Mouse (Mus musculus): ENCODE measurements around the gene Ccdc70. TPM values are rescaled to one million over a fixed set of nuclear protein-coding genes. Genes with fewer than 3 reads are reported as not detected.

The Ccdc70 gene
- polyA plus RNA-seq, 1 experiment from 2014 or later, result not detected

DNA sequence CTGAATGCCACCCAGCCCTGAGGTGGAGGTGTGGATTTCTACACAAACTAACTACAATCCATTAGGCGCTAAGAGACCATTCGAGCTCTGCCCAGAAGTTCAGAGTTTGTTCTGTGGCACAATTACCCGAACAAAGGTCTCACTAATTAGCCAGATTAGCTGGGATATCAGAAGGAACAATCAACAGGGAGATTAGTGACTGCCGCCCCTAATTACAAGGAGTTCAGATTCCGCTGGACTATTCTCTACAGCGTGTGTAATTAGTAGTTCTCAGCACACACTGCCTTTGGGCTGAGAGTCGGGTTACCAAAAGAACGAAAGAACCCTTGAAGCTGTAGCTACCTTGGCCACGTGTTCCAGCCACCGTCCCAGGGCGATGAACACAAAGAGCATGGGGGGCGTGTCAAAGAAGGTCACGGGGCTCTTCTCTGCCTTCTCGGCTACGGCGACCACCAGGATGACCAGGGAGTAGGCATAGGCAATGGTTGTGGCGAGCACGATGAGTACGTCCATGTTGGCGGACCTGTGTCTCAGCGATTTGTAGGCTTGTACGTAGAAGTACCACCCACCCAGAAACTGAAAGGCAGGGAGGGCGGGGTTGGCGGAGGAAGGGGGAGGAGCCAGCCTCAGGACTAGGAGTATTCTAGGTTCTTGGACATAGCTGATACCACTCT is 43.6 kb downstream of the Ccdc70 start:
- WGBS, result 83% methylated on average over 24 of the region's 24 CpGs
- 0 out of 2 replicates have a peak, but pooled peaks have one; percentile 44 for ATAC-seq (ENCODE audit: insufficient number of reproducible peaks, insufficient read depth, low FRiP score, low read depth)
- no peak overlapping the region for H3K4me2 ChIP-seq (replicated peaks; ENCODE audit: low read depth, low read length)
- no peaks in the 10 kb centered on the region for H3K36me3 ChIP-seq (ENCODE audit: control insufficient read depth, insufficient read depth, low read length)
- H3K27ac ChIP-seq (ENCODE audit: low read length), result no peak overlapping the region
- no peak overlapping the region for H3K9ac ChIP-seq (replicated peaks; ENCODE audit: low read depth, low read length)
- no peaks in the 10 kb centered on the region for H3K27me3 ChIP-seq (ENCODE audit: control insufficient read depth, insufficient read depth, low read length)
- H3K4me1 ChIP-seq (ENCODE audit: control insufficient read depth, insufficient read depth, low read length), result no peaks in the 10 kb centered on the region
- H3K4me3 ChIP-seq (ENCODE audit: low read depth, low read length), result no peak overlapping the region
- no peaks in the 10 kb centered on the region for H3K9me3 ChIP-seq (ENCODE audit: control insufficient read depth, low read depth, low read length)

DNA sequence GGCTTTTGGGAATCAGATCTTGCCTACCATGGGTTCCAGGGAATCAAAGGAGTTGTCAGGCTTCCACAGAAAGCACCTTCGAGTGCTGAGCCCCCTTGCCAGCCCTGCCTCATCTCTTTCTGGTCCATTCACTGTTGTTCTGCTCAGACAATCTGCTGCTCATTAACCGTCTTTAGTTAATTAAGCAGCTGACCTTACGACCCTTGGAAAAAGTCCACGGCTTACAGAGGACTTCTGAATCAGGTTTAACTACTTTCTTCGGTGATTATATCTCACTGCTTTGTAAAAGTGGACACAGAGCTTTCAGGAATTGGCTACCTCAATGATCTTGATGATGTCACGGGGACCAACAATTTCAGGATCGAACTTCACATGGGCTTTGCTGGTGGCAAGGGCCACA is 48.2 kb downstream of the Ccdc70 start:
- no peak overlapping the region for H3K27ac ChIP-seq (ENCODE audit: low read length)
- H3K4me1 ChIP-seq (ENCODE audit: control insufficient read depth, insufficient read depth, low read length), result no peaks in the 10 kb centered on the region
- no peak for ATAC-seq (ENCODE audit: insufficient number of reproducible peaks, insufficient read depth, low FRiP score, low read depth)
- WGBS, result 79% methylated on average over 7 of the region's 7 CpGs
- no peak overlapping the region for H3K4me3 ChIP-seq (ENCODE audit: low read depth, low read length)
- no peaks in the 10 kb centered on the region for H3K9me3 ChIP-seq (ENCODE audit: control insufficient read depth, low read depth, low read length)
- H3K27me3 ChIP-seq (ENCODE audit: control insufficient read depth, insufficient read depth, low read length), result no peaks in the 10 kb centered on the region
- H3K9ac ChIP-seq (replicated peaks; ENCODE audit: low read depth, low read length), result no peak overlapping the region
- H3K36me3 ChIP-seq (ENCODE audit: control insufficient read depth, insufficient read depth, low read length), result no peaks in the 10 kb centered on the region
- H3K4me2 ChIP-seq (replicated peaks; ENCODE audit: low read depth, low read length), result no peak overlapping the region

DNA sequence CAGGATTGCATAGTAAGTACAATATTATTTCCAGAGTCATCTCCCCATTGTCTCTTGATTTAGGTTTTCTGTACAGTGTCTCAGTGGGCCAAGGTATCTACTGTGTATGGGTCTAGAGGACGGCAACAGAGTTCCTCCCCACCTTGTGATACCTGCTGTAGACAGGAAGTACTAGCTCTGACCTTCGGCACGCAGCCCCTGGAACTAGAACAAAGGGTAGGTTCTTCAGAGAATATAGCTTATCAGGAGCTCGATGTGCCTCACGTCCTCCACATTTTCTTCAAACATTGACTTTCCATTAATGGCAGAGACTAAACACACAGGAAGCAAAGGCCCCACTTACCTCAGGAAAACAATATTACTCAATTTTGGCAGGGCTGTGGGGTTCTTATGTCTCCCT is 49.9 kb downstream of the Ccdc70 start:
- Histone ChIP-seq H3K9me3 (ENCODE audit: control insufficient read depth, low read depth, low read length) (no peaks in the 10 kb centered on the region), H3K4me1 (ENCODE audit: control insufficient read depth, insufficient read depth, low read length) (no peaks in the 10 kb centered on the region), H3K27ac (ENCODE audit: low read length) (no peak overlapping the region), H3K27me3 (ENCODE audit: control insufficient read depth, insufficient read depth, low read length) (no peaks in the 10 kb centered on the region), H3K9ac (replicated peaks; ENCODE audit: low read depth, low read length) (no peak overlapping the region), H3K4me3 (ENCODE audit: low read depth, low read length) (no peak overlapping the region), H3K4me2 (replicated peaks; ENCODE audit: low read depth, low read length) (no peak overlapping the region), H3K36me3 (ENCODE audit: control insufficient read depth, insufficient read depth, low read length) (no peaks in the 10 kb centered on the region)
- peak; percentile 48; the same call in 1 of the 2 replicates for ATAC-seq (ENCODE audit: insufficient number of reproducible peaks, insufficient read depth, low FRiP score, low read depth)
- WGBS, result 68% methylated on average over 5 of the region's 5 CpGs

DNA sequence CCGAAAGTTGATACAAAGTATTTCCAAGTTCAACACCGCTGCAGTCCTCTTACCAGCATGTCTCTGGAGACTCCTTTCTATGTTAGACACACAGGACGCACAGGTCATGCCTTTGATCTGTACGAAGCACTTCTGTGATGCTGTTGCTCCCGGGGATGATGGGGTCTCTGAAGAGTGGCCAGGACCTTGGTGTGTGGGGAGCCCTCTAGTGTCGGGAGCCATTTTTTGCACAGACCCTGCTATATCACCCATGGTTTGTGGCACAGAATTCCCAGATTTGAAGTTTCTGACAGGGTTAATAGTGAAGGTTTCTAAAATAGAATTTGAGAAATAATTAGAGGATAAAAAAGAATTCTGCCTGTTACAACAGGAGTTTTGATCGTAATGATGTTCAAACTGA is 52.7 kb downstream of the Ccdc70 start:
- H3K4me3 ChIP-seq (ENCODE audit: low read depth, low read length), result no peak overlapping the region
- no peak overlapping the region for H3K4me2 ChIP-seq (replicated peaks; ENCODE audit: low read depth, low read length)
- no peaks in the 10 kb centered on the region for H3K4me1 ChIP-seq (ENCODE audit: control insufficient read depth, insufficient read depth, low read length)
- no peaks in the 10 kb centered on the region for H3K27me3 ChIP-seq (ENCODE audit: control insufficient read depth, insufficient read depth, low read length)
- no peak for ATAC-seq (ENCODE audit: insufficient number of reproducible peaks, insufficient read depth, low FRiP score, low read depth)
- no peaks in the 10 kb centered on the region for H3K9me3 ChIP-seq (ENCODE audit: control insufficient read depth, low read depth, low read length)
- H3K9ac ChIP-seq (replicated peaks; ENCODE audit: low read depth, low read length), result no peak overlapping the region
- H3K36me3 ChIP-seq (ENCODE audit: control insufficient read depth, insufficient read depth, low read length), result no peaks in the 10 kb centered on the region
- no peak overlapping the region for H3K27ac ChIP-seq (ENCODE audit: low read length)
- 53% methylated on average over 7 of the region's 7 CpGs for WGBS

Other genes starting within 250 kb of the Ccdc70 start
- not detected in 2 replicates for gene Defa24, start 235.3 kb upstream of the Ccdc70 start, polyA plus RNA-seq (2014; fragmentation: Nextera tagmentation; extraction: Ambion mirVana)
- gene Defb50, start 146.2 kb upstream of the Ccdc70 start, polyA plus RNA-seq (2014; fragmentation: Nextera tagmentation; extraction: Ambion mirVana), result not detected in 2 replicates
- 1.1 TPM in 1 of 2 replicates, not detected in the other for gene Defb2, start 129.8 kb upstream of the Ccdc70 start, polyA plus RNA-seq (2014; fragmentation: Nextera tagmentation; extraction: Ambion mirVana)
- not detected in 2 replicates for gene Defb10, start 110.9 kb upstream of the Ccdc70 start, polyA plus RNA-seq (2014; fragmentation: Nextera tagmentation; extraction: Ambion mirVana)
- not detected in 2 replicates for gene Defb9, start 84.4 kb upstream of the Ccdc70 start, polyA plus RNA-seq (2014; fragmentation: Nextera tagmentation; extraction: Ambion mirVana)
- gene Defb11, start 63.4 kb upstream of the Ccdc70 start, polyA plus RNA-seq (2014; fragmentation: Nextera tagmentation; extraction: Ambion mirVana), result not detected in 2 replicates
- gene Defb15, start 37.1 kb upstream of the Ccdc70 start, polyA plus RNA-seq (2014; fragmentation: Nextera tagmentation; extraction: Ambion mirVana), result not detected in 2 replicates
- not detected in 2 replicates for gene Defb35, start 31.4 kb upstream of the Ccdc70 start, polyA plus RNA-seq (2014; fragmentation: Nextera tagmentation; extraction: Ambion mirVana)
- not detected in 2 replicates for gene Defb13, start 23.0 kb upstream of the Ccdc70 start, polyA plus RNA-seq (2014; fragmentation: Nextera tagmentation; extraction: Ambion mirVana)
- gene Fam90a1a, start 11.1 kb upstream of the Ccdc70 start, polyA plus RNA-seq (2014; fragmentation: Nextera tagmentation; extraction: Ambion mirVana), result not detected in 2 replicates
- 8.1 and 10.0 TPM in 2 replicates for gene Atp7b, start 90.5 kb downstream of the Ccdc70 start, polyA plus RNA-seq (2014; fragmentation: Nextera tagmentation; extraction: Ambion mirVana)
- gene Alg11, start 90.9 kb downstream of the Ccdc70 start, polyA plus RNA-seq (2014; fragmentation: Nextera tagmentation; extraction: Ambion mirVana), result 37.0 and 40.3 TPM in 2 replicates
- gene Nek5, start 155.3 kb downstream of the Ccdc70 start, polyA plus RNA-seq (2014; fragmentation: Nextera tagmentation; extraction: Ambion mirVana), result 0.32 TPM in 2 replicates
- 7.0 and 10.7 TPM in 2 replicates for gene Nek3, start 196.7 kb downstream of the Ccdc70 start, polyA plus RNA-seq (2014; fragmentation: Nextera tagmentation; extraction: Ambion mirVana)
- gene Ckap2, start 216.0 kb downstream of the Ccdc70 start, polyA plus RNA-seq (2014; fragmentation: Nextera tagmentation; extraction: Ambion mirVana), result 61.5 and 62.0 TPM in 2 replicates
- gene Vps36, start 223.0 kb downstream of the Ccdc70 start, polyA plus RNA-seq (2014; fragmentation: Nextera tagmentation; extraction: Ambion mirVana), result 57.4 and 60.0 TPM in 2 replicates